Mouse (Mus musculus) forebrain, embryonic 14.5 days (tissue): Measurements from ENCODE around the gene Slbp. TPM values are rescaled to one million over a fixed set of nuclear protein-coding genes. Genes with fewer than 3 reads are reported as not detected.

ENCODE experiments used
- ATAC-seq: fragments of 200-750 bp; cut with Nextera tagmentation; 2 replicates; pipeline ENCODE4 v1.8.0; 2017; ENCODE audit warnings: mild to moderate bottlenecking, moderate library complexity
- DNase-seq: peaks from one replicate; pipeline ENCODE4 v3.0.0-alpha.2; 2015; ENCODE audit warnings: low spot score
- H3K27ac ChIP-seq: fragments of 300-500 bp; sonication (generic); 2 replicates; pipeline ENCODE4 v1.5.1; 2014; ENCODE audit warnings: low read depth, mild to moderate bottlenecking, control low read depth, low read length, moderate library complexity
- H3K27me3 ChIP-seq: fragments of 300-500 bp; sonication (generic); replicated peaks from 2 replicates; pipeline ENCODE4 v1.6.1; 2014; ENCODE audit warnings: low read length, control low read depth, mixed read lengths; ENCODE audit not compliant: control insufficient read depth, insufficient read depth
- H3K36me3 ChIP-seq: fragments of 300-500 bp; sonication (generic); 2 replicates; pipeline ENCODE4 v1.6.1; 2014; ENCODE audit warnings: low read length, control low read depth; ENCODE audit not compliant: control insufficient read depth, insufficient read depth
- H3K4me1 ChIP-seq: fragments of 300-500 bp; sonication (generic); 2 replicates; pipeline ENCODE4 v1.6.1; 2014; ENCODE audit warnings: antibody characterized with exemption, low read length, control low read depth; ENCODE audit not compliant: control insufficient read depth, insufficient read depth
- H3K4me2 ChIP-seq: fragments of 300-500 bp; sonication (generic); 2 replicates; pipeline ENCODE4 v1.6.1; 2014; ENCODE audit warnings: mild to moderate bottlenecking, control low read depth, low read length
- H3K4me3 ChIP-seq: fragments of 300-500 bp; sonication (generic); 2 replicates; pipeline ENCODE4 v1.5.1; 2014; ENCODE audit warnings: low read depth, low read length, control low read depth
- H3K9ac ChIP-seq: fragments of 300-500 bp; sonication (generic); 2 replicates; pipeline ENCODE4 v1.6.1; 2014; ENCODE audit warnings: mild to moderate bottlenecking, low read length, control low read depth, moderate library complexity
- H3K9me3 ChIP-seq: fragments of 300-500 bp; sonication (generic); replicated peaks from 2 replicates; pipeline ENCODE4 v1.6.1; 2016; ENCODE audit warnings: low read length, control low read depth, mixed read lengths; ENCODE audit not compliant: control insufficient read depth
- WGBS: fragments of 180-500 bp; shearing (Covaris S2); extraction: QIAGEN DNeasy Blood & Tissue Kit; methylation state at CpG from one replicate; pipeline ENCODE4 v1.1.7; 2014; 5-methylcytosine and 5-hydroxymethylcytosine counted together
- polyA plus RNA-seq: library from polyadenylated mRNA; unstranded; fragments of >200 nt; fragmentation: Nextera tagmentation; extraction: Ambion mirVana; gene quantifications from 2 replicates; pipeline ENCODE4 v1.2.1, GENCODE M21; 2014

Slbp gene
- polyA plus RNA-seq, 1 experiment from 2014 or later, result 154 TPM

GRCm38 (mm10) chr5:33628820-33629300 is 23.5 kb downstream of the Slbp start:
- peaks cover 15% of the 10 kb centered on the region for H3K4me1 ChIP-seq
- no peaks in the 10 kb centered on the region for H3K36me3 ChIP-seq
- H3K4me3 ChIP-seq, result peak overlapping the region; percentile 71
- ATAC-seq (no peak), DNase-seq (peak; percentile 62)
- H3K27ac ChIP-seq, result peak overlapping the region; percentile 79
- no peaks in the 10 kb centered on the region for H3K9me3 ChIP-seq
- H3K9ac ChIP-seq, result peak overlapping the region; percentile 68
- no peaks in the 10 kb centered on the region for H3K27me3 ChIP-seq
- under 1% methylated on average over 24 of the region's 24 CpGs for WGBS
- peak overlapping the region; percentile 91 for H3K4me2 ChIP-seq

- ATAC-seq (no peak), DNase-seq (no peak)
- WGBS, result 46% methylated on average over 4 of the region's 4 CpGs
- Histone ChIP-seq H3K4me1 (peaks cover 15% of the 10 kb centered on the region), H3K27ac (no peak overlapping the region), H3K27me3 (no peaks in the 10 kb centered on the region), H3K4me3 (peak overlapping the region; percentile 71; the same call in 1 of the 2 replicates), H3K9ac (no peak overlapping the region), H3K4me2 (peak overlapping the region; percentile 91), H3K9me3 (no peaks in the 10 kb centered on the region), H3K36me3 (no peaks in the 10 kb centered on the region)
Measured at GRCm38 (mm10) chr5:33627968-33628367, 24.4 kb downstream of the Slbp start.

- no peak for ATAC-seq
- Histone ChIP-seq H3K36me3 (no peaks in the 10 kb centered on the region), H3K4me1 (peaks cover 11% of the 10 kb centered on the region), H3K4me3 (no peak overlapping the region), H3K27me3 (no peaks in the 10 kb centered on the region), H3K9ac (no peak overlapping the region), H3K27ac (no peak overlapping the region), H3K4me2 (no peak overlapping the region), H3K9me3 (no peaks in the 10 kb centered on the region)
- 83% methylated on average over 3 of the region's 3 CpGs for WGBS
- no peak for DNase-seq
Measured at GRCm38 (mm10) chr5:33623766-33624165, 28.6 kb downstream of the Slbp start.

- Histone ChIP-seq H3K9me3 (no peaks in the 10 kb centered on the region), H3K4me1 (no peaks in the 10 kb centered on the region; the same call in 1 of the 2 replicates), H3K4me3 (no peak overlapping the region), H3K4me2 (no peak overlapping the region), H3K27me3 (no peaks in the 10 kb centered on the region), H3K9ac (no peak overlapping the region), H3K36me3 (no peaks in the 10 kb centered on the region), H3K27ac (no peak overlapping the region)
- WGBS, result 92% methylated on average over 2 of the region's 2 CpGs
- ATAC-seq (no peak), DNase-seq (no peak)
Measured at GRCm38 (mm10) chr5:33622671-33623070, 29.7 kb downstream of the Slbp start.

- H3K27ac ChIP-seq, result no peak overlapping the region
- WGBS, result 95% methylated on average over 6 of the region's 6 CpGs
- no peak overlapping the region for H3K4me2 ChIP-seq
- no peak for ATAC-seq
- peaks cover 29% of the 10 kb centered on the region for H3K36me3 ChIP-seq
- H3K4me3 ChIP-seq, result no peak overlapping the region
- H3K9me3 ChIP-seq, result no peaks in the 10 kb centered on the region
- H3K9ac ChIP-seq, result no peak overlapping the region
- no peaks in the 10 kb centered on the region for H3K27me3 ChIP-seq
- no peak for DNase-seq
- H3K4me1 ChIP-seq, result no peaks in the 10 kb centered on the region
Measured at GRCm38 (mm10) chr5:33614391-33614790, 38.0 kb downstream of the Slbp start.

GRCm38 (mm10) chr5:33611795-33612194 is 40.6 kb downstream of the Slbp start:
- no peaks in the 10 kb centered on the region for H3K27me3 ChIP-seq
- WGBS, result 91% methylated on average over 1 of the region's 1 CpGs
- ATAC-seq, result no peak
- no peaks in the 10 kb centered on the region for H3K9me3 ChIP-seq
- no peak for DNase-seq
- no peak overlapping the region for H3K4me2 ChIP-seq
- H3K9ac ChIP-seq, result no peak overlapping the region
- no peak overlapping the region for H3K4me3 ChIP-seq
- peaks cover 46% of the 10 kb centered on the region for H3K36me3 ChIP-seq
- H3K27ac ChIP-seq, result no peak overlapping the region
- no peaks in the 10 kb centered on the region for H3K4me1 ChIP-seq

- H3K4me2 ChIP-seq, result no peak overlapping the region
- no peak for ATAC-seq
- no peak overlapping the region for H3K27ac ChIP-seq
- H3K9ac ChIP-seq, result no peak overlapping the region
- no peaks in the 10 kb centered on the region for H3K9me3 ChIP-seq
- H3K36me3 ChIP-seq, result peaks cover 56% of the 10 kb centered on the region
- no peaks in the 10 kb centered on the region for H3K27me3 ChIP-seq
- WGBS, result 90% methylated on average over 1 of the region's 1 CpGs
- no peaks in the 10 kb centered on the region for H3K4me1 ChIP-seq
- H3K4me3 ChIP-seq, result no peak overlapping the region
- DNase-seq, result no peak
Measured at GRCm38 (mm10) chr5:33609226-33609625, 43.1 kb downstream of the Slbp start.

GRCm38 (mm10) chr5:33607434-33607833 is 44.9 kb downstream of the Slbp start:
- Histone ChIP-seq H3K27me3 (no peaks in the 10 kb centered on the region), H3K9ac (no peak overlapping the region), H3K4me2 (no peak overlapping the region), H3K4me3 (no peak overlapping the region), H3K9me3 (no peaks in the 10 kb centered on the region), H3K27ac (no peak overlapping the region), H3K4me1 (no peaks in the 10 kb centered on the region), H3K36me3 (peaks cover 43% of the 10 kb centered on the region)
- ATAC-seq, result no peak
- DNase-seq, result no peak
- WGBS, result 96% methylated on average over 14 of the region's 15 CpGs

- H3K36me3 ChIP-seq, result peaks cover 43% of the 10 kb centered on the region
- ATAC-seq, result no peak
- no peaks in the 10 kb centered on the region for H3K4me1 ChIP-seq
- no peaks in the 10 kb centered on the region for H3K9me3 ChIP-seq
- H3K4me3 ChIP-seq, result no peak overlapping the region
- H3K27me3 ChIP-seq, result no peaks in the 10 kb centered on the region
- no peak overlapping the region for H3K9ac ChIP-seq
- WGBS, result 82% methylated on average over 7 of the region's 7 CpGs
- H3K4me2 ChIP-seq, result no peak overlapping the region
- no peak overlapping the region for H3K27ac ChIP-seq
- no peak for DNase-seq
Measured at GRCm38 (mm10) chr5:33606631-33607030, 45.7 kb downstream of the Slbp start.
